Mouse (Mus musculus): ENCODE results near the gene Fam186b. TPM values are rescaled to one million over a fixed set of nuclear protein-coding genes. Genes with fewer than 3 reads are reported as not detected.
"Not testable (repeated sequence)": the region's sequence is repeated elsewhere in the genome, so short reads cannot be mapped to it uniquely, and the experiment has no call there.

Fam186b gene
- total and polyA plus RNA-seq, 3 experiments, result 1.4 to 3.1 (median 1.6) TPM

DNA sequence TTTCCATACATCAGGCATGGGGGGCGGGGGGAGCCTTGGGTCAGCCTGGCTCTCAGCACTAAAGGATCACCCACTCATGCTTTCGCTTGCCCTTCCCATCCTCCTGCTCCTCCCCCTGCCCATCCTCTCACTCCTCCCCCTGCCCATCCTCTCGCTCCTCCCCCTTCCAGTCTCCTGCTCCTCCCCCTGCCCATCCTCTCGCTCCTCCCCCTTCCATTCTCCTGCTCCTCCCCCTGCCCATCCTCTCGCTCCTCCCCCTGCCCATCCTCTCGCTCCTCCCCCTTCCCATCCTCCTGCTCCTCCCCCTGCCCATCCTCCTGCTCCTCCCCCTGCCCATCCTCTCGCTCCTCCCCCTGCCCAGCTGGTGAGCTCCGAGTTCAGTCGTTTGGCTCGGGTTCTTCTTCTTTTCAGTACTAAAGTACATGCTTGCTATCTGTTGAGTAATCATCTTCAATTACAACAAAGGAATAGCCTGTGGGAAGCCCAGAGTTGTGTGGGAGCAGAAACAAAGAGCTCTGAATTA is 35.9 kb downstream of the Fam186b start:
- peak; percentile 86 for DNase-seq

DNA sequence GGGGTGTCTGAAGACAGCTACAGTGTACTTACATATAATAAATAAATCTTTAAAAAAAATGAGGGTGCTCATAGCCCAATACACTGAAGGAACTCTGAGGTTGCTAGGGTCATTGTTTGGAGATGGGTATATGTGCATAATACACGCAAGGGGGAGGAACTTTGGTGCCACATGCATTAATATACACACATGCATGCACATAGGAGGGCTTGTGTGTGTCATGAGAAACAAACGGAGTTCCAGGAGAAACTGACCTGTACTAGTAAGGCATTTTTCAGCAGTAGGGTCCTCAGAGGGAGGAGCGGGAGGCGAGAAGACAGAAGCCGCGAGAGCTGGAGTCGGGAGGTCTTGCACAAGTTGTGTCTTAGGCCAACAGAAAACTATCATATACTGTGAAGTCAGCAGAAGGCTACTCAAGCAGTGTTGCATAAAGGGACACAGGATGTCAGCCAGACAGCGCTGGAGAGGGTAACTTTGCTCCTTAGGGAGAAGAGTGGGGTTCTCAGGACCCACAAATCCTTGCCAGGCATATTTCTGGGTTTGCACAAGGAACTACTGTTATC is 36.4 kb downstream of the Fam186b start:
- no peak for DNase-seq

DNA sequence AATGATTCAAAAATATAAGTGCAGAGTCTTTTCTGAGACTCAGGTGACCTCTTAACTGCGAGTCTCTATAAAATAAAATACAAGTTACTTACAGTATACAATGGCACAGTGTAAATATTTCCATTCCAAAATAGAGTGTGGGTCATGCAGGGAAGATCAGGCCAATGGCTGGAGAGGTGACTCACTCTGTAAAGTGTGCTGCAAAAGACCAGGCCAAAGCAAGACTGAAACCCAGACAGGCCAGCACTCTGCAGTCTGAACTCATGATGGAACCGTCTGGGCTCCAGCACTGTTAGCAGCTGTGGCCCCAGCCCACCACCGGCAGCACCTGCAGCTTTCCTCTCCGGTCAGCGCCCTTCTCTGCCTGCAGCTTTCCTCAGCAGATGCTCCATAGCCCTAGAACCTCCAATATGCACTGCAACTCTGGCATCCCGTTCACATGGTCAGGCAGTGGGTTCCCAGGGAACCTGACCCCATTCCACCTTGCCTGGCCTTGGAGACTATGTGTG is 40.4 kb downstream of the Fam186b start:
- no peak for DNase-seq

DNA sequence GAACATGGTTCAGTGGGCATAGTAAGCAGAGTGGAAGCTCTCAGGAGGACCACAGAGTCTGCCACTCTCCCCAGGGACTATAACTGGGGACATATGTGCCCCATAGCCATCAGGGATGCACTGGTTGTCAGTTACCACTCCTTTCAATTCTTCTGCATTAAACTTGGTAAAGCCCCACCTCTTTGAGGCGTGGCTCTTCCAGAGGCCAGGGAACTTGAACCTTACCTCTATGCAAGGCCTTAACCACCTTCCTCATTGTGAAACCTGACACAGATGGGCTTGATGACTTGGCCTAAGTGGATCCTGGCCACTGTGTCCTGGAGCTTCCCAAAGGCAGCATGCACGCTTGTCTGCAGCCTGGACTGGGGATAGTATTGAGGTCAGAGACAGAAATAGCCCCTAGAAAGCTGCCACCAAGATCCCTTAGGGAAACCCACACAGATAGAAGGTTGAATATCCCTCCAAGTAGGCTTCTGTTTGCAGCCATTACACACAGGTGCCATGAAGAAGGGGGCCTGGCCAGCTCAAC is 41.1 kb downstream of the Fam186b start:
- DNase-seq, result no peak

DNA sequence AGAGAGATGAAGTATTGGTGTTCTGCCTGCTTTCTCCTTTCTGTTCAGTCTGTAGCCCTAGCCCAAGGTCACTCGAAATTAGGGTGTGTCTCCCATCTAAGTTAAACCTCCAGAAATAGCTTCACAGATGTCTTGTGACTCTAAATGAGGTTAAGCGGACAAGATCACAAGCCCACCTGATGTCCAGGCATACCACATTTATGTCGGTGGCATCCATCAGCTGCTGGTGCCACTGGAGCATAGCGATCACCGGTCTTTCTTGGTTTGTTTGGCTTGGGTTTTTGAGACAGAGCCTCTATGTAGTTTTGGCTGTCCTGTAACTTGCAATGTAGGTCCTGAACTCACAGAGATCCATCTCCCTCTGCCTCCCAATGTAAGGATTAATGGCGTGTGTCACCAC is 41.9 kb downstream of the Fam186b start:
- DNase-seq, result no peak

DNA sequence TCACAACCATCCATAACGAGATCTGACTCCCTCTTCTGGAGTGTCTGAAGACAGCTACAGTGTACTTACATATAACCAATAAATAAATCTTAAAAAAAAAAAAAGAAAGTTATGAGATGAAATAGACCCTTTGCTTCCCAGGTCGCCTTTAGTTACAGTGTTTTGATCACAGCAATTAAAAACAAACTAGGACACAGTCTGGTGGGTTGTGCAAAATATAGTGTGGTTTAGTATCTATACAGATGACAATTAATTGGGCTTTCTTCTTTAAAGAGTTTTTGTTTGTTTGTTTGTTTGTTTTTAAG is 42.6 kb downstream of the Fam186b start:
- DNase-seq, result not testable (repeated sequence)

DNA sequence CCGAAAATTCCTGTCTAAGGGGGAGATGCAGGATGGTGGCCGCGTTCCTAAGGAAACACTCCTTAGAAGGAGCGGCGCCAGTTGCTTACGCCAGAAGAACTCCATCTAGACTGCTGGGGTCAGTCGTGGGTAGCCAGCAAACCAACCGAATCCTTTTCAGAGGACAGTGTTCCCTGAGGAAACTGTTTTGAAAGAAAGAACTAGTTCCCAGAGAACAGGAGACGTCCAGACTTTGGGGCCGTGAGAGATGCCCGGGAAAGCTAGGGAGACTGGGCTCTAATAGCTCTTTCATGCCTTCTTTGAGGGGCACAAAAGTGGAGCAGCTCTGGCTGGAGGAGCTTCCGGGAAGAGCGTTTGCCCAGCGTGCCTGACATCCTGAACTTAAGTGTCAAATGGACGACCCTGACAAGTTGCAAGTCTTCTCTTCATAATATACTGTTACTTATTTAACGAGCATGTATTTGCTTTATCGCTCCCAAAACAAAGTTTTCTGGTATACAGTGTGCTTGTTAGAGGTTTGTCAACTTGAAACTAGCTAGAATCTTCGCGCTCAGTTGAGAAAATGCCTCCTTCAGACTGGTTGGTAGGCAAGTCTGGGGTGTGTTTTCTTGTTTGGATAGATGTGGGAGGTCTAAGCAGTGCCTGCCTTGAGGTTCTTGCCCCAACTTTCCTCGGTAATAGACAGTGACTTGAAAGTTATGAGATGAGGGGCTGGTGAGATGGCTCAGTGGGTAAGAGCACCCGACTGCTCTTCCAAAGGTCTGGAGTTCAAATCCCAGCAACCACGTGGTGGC is 43.1 kb downstream of the Fam186b start:
- no peak for DNase-seq

DNA sequence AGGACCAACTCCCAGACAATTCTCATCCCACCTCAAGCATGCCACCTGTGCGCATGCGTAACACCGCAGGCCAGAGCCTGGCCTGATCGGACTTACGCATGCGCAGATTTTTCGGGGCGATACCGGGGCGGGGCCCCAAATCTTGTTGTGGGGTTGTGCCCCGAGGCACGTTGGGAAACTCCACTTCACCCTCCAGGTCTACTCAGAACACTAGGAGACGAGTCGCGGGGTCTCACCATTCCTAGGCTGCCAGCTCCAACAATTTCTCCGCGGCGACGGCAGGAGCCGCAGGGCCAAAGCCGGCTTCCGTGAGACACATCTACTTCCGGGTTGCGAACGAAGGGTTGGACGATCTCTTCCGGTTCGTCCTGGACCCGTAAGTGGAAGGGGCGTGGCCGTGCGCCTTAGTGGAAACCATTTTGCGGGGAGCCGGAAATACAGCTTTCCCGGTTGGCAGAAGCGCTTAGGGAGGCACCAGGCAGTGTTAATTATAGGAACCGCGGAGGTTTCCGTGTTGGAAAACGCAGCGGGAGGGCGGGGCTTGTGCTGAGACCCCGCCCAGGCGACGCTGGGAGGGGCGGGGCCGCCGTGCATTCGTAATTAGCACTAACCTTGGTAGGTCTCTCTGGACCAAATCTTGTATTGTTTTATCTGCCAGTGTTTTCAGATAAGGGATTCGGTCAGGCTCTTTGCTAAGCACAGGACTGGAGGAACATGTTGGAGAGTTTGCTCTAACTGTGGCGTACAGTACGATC is 43.9 kb downstream of the Fam186b start, which contains the start of gene Mcrs1:
Gene Mcrs1, minus strand, starts transcription at position 336 of the 755 bp plus-strand sequence.
- DNase-seq, result peak; percentile 97

DNA sequence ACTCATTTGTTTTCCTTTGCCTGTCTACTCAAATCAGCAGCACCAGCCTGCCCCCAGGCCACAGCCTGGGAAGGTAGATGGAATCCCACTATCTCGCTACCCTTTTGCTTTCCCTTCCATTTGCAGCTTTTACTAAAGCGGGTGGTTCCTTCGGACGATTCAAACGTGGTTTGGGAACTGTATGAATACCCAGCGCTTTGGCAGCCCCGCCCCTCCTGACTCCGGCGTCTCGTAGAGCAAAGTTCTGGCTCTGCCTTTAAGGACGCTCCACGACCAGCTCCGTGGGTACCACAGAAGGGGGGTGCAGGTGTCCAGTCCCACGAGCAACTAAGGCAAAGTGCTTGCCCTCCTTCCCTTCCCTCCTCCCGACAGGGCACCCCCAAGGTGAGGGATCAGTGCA is 44.6 kb downstream of the Fam186b start:
- DNase-seq, result peak; percentile 48

DNA sequence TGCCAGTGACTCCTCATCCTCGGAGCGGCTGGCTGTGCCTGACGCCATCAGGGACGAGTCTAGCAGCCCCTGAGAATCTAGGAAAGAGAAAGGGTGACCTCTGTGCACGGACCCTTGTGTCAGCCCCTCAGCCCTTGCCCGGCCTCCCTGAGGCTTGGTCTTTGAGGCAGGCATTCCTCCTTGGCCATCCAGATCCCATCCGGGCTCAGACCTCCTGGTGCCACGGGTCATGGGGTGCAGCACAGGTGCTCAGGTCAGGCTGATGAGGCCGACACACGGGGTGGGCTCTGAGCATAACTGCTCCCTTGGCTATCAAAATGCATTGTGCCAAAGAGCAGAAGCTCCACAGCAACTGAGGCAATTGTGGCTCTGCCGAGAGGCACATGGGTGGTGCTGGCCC is 45.8 kb downstream of the Fam186b start:
- DNase-seq, result no peak

DNA sequence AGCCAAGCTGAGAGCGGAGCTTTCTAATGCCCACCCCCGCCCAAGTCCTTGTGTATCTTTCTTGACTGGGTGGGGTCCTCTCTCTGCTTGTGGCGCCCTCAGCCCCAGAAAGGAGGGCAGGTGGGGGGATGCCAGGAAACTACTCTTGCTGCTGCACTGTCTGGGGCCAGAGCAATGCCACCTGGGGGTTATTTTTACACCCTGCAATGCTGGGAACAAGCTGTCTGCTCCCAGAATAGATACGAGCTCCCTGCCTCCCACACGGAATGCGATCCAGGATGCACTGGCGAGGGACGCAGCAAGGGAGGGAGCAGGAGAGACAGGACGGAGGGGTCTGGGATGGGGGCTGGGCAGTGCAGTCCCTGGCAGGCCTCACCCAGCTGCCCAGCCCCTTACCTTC is 46.7 kb downstream of the Fam186b start:
- no peak for DNase-seq

DNA sequence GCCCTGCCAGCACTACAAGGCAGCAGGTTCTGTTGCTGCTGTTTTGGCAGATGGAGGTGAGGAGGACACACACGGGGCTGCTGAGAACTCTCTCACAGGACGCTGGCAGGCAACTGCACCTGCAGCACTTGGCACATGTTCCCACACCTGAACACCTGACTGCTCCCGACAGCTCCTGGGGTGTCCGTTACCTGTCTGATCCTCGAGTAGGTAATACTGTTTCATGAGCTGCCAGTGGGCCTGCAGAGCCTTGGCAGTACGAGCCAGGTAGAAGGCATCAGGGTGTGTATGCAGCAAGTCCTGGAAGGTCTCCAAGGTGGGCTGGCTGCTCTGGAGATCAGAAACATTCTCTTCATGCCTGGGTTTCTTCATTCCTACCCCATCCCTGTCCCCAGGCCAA is 49.0 kb downstream of the Fam186b start:
- DNase-seq, result not testable (repeated sequence)

DNA sequence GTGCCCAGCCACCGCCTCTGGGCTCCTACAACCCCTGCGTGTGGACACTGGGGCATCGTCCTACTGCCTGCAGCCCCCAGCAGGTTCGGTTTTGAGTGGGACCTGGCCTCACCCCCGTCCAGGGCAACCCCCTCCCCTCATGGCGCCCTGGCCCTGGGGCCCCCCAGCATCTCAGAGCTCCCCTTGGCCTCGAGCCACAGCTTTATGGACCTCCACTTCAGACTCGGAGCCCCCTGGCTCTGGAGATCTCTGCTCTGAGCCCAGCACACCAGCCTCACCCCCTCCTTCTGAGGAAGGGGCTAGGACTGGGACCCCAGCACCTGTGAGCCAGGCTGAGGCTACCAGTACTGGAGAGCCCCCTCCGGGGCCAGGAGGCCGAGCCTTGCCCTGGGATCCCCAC is 53.6 kb downstream of the Fam186b start:
- no peak for DNase-seq

DNA sequence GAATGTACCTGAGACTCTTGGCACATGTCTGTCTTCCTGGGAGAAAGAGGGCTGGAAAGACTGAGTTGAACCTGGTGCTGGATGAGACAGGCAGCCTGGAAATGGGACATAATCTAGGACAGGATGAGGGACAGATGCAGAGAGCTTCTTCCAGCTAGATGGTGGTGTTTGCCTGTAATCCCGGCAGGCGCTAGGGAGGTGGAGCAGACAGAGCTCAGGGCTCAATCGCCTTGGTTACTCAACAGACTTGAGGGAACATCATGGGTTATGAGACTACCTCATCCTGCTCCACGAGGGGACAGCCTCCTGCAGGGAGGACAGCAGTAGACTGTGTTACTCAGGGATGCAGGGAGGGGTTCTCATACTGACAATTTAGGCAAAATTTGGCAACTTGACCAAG is 54.4 kb downstream of the Fam186b start:
- no peak for DNase-seq

DNA sequence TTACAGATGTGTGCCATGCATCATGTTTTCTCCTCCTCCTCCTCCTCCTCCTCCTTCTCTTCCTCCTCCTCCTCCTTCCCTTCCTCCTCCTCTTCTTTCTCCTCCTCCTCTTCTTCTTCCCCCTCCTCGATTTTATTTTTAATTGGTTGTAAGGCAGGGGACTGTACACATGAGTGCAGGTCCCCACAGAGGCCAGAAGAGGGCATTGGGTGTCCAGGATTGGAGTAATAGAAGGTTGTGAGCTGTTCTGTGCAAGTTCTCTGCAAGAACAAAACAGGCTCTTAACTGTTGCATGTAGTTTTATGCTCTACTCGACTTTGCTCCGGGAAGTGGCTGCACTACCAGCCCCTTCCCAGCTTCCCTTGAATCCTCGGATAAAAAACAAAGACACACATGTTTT is 55.6 kb downstream of the Fam186b start:
- no peak for DNase-seq

DNA sequence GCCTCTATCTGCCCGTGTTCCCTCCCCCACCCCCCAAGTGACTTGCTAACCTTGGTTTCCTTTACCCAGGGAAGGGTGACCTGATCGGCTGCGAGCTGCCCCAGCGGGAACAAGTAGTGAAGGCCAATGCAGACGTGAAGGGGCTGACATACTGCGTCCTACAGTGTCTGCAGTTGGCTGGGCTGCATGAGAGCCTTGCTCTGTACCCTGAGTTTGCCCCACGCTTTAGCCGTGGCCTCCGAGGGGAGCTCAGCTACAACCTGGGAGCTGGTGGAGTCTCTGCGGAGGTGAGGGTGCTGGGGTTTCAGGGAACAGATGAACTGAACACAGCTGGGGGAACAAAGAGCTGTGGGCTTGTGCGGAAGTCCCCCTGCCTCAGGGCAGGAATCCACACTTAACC is 57.7 kb downstream of the Fam186b start:
- no peak for DNase-seq

DNA sequence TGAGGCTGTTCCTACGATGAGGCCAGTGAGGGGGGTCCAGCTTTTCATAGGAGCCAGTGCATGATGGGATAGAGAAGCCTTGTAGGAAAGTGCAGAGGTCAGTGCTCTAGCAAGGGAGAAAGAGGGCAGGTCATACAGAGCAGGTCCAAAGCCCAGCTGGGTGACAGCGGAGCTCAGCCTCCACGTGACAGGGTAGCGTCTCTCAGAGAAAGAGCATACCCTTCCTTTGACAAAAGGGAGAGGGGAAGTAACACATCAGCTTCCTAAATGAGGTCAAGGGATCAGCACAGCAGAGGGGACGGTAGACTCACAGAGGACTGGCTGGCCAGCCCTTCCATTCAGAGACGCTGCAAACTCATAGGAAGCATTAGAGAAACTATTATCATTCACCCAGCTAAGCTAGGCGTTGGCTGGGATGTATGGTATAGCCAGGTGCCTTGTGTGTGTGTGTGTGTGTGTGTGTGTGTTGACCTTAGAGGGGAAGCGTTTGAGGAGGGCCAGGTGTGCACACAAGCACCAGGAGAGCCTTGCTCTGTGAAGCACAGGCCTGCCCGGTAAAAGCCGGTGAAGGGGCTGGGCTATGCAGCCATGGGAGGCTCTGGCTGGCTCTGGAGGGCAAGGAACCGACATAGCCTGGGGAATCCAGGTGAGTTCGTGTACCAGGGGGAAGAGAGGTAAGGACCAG is 61.2 kb downstream of the Fam186b start:
- no peak for DNase-seq

DNA sequence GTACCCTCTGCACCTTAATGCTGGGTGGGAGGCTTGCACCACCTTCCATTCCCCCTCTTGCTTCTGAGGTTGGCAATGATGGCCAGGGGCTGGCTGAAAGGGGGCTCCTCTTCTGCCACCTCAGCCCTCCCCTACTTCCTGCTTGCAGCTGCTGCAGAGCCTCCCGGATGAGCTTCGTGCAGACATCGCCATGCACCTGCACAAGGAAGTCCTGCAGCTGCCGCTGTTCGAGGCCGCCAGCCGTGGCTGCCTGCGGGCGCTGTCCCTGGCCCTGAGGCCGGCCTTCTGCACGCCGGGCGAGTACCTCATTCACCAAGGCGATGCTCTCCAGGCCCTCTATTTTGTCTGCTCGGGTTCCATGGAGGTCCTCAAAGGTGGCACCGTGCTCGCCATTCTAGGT is 62.0 kb downstream of the Fam186b start:
- DNase-seq, result no peak

DNA sequence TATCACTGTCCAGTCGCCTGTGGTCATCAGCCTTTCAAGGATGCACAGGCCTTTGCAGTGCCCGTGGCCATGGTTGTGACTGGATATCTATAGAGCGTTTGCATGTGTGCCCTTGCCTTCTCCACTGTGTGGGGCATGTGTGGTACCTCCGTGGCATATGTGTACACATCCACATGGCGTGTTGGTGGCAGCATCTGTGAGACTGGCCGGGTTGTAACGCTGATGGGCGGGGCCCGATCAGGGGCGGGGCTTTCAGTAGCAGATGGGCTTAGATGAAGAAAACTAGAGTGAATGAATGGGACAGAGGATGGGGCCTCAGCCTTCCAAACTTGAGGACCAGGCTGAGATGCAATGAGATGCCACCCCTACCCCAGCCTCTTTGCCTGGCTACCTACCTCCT is 63.7 kb downstream of the Fam186b start:
- DNase-seq, result no peak

DNA sequence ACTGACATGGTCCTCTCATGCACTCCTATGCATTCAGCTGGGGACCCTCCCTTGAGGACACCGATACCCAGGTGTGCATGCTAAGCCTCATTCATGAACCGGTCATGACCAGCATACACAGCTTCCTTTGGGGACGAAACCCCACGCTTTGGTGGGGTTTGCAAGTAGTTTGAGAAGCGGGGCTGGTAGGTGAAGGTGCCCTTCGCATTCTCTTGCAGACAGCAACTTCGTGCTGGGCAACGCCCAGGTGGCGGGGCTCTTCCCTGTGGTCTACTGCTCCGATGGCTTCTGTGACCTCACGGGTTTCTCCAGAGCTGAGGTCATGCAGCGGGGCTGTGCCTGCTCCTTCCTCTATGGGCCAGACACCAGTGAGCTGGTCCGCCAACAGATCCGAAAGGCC is 69.6 kb downstream of the Fam186b start:
- no peak for DNase-seq

DNA sequence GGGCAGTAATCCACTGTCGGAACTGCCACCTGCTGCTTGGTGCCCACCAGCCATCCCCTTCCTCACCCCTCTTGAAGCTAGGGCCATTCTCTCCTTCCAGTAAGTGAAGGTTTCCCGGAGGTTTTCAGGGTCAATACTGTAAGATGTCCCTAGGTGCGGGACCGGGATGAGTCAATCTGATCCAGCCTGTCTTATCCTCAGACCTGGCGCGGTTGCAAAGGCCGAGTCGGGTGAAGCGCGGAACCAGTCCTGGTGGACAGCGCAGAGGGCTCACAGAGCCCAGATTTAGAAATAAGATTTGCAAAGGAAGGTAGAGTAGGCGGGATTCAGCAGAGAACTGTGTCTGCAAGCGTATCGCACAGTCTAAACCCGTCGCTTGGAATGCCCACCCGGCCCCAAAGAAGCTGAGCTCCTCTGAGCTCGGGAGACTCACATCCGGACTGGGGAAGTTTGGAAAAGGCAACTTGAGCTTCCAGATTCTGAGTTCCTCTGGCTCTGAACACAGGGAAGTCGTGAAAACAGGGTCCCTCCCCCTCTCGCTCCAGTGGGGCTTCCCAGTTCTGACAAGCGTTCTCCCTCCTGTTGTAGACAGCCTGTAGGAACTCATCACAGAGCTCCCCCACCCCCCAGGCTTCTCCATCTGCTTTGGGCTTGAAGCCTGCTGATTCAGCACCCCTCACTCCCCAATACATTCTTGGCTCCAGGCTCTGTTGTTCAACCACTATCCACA is 70.4 kb downstream of the Fam186b start:
- DNase-seq, result peak; percentile 40
